Mouse (Mus musculus) layer of hippocampus, postnatal 36 days (tissue): ENCODE measurements around the gene Cd9. TPM values are rescaled to one million over a fixed set of nuclear protein-coding genes. Genes with fewer than 3 reads are reported as not detected.
A peak's percentile ranks its signal among the peaks of the same experiment; 100 is the strongest.

Experiments
- DNase-seq, 2 experiments: peaks; one replicate each; pipeline ENCODE4 v3.0.0; 2022
- total RNA-seq, 2 experiments: library from RNA; stranded (reverse); gene quantifications; 2 replicates each; pipeline ENCODE4 v1.2.3; 2021

Cd9 gene
- total RNA-seq, 2 experiments from 2014 or later, result 70.6 to 71.5 TPM

DNA sequence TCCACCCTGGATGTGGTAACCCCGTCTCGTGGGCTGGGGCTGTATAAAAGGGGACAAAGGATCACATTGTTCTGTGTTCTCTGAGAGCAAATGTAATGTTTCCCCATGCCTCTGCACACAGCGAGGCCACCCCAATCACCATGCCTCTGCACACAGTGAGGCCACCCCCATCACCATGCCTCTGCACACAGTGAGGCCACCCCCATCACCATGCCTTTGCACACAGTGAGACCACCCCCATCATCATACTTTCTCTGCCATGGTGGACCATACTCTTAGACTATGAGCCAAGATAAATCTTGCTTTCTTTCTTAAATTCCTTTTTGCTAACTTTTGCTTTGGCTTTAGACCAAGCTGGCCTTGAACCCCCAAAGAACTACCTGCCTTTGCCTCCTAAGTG is 61.3 kb downstream of the Cd9 start:
- DNase-seq, result no peak

GRCm38 (mm10) chr6:125432522-125432921 is 62.1 kb downstream of the Cd9 start:
- DNase-seq, result no peak

GRCm38 (mm10) chr6:125430982-125431381 is 63.6 kb downstream of the Cd9 start:
- no peak for DNase-seq

GRCm38 (mm10) chr6:125430358-125430958 is 64.1 kb downstream of the Cd9 start:
- DNase-seq, result no peak

DNA sequence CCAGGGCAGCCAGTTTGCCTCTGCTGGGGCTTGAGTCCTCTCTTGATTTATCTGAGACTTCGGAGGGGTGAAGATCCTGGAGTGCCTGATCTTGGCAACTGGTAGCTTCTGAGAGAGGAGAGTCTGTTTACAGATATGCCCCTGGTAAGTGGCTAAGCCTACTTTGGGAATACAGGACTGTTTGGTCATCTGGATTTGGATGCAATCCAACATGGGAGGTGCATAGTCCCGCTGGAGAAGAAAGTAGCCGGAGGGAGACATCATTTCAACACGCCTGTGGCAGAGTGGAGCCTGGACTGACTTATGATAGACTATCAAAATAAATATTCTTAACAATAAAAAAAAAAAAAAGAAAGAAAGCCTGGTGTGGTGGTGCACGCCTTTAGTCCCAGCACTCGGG is 64.8 kb downstream of the Cd9 start:
- DNase-seq, result no peak

DNA sequence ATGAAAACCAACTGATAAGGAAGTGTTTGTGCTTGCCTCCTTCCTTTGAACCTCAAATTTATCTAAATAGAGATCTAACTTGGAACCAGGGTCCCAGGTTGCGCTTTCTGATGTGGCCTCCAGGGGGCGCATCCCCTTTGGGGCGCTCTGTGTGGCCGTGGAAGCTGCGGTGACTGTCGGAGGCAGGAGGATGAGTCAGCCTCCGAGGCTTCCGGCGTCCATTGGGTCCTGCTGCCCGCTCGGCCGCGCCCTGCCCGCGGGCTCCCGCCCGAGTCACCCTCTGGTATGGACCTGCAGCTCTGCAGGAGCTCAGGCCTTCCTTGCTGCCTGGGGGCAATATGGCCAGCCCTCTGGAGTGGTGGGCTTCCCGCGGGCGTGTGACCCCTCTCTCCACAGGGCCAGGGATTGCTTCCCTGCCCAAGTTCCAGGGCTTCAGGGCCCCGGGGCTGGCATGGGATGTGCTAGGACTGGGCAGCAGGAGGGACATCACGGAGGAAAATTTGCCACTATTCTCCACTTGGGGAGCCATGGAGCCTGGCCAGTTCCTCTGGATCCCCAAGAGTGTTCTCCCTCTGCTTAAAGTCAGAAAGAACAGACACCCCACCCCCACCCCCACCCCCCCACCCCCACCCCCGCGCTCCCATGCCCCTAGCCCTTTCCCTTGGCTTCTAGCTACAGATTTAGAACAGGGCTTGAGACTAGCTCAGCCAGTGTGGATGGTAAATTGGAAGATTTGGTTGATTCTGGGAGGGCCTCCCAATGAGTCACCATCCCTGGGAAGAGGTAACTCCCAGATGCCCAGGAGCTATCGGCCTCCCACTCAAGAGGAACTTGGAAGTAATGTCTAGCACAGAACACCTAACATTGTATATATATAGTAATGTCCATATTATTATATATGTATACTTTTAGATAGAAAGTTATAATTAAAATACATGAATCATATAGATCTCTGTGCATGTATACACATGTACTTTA is 67.9 kb downstream of the Cd9 start:
- DNase-seq, result peak; percentile 69 to 77

- DNase-seq, result no peak
Observed at GRCm38 (mm10) chr6:125425205-125426090, 69.1 kb downstream of the Cd9 start.

GRCm38 (mm10) chr6:125424156-125424555 is 70.4 kb downstream of the Cd9 start:
- no peak for DNase-seq

DNA sequence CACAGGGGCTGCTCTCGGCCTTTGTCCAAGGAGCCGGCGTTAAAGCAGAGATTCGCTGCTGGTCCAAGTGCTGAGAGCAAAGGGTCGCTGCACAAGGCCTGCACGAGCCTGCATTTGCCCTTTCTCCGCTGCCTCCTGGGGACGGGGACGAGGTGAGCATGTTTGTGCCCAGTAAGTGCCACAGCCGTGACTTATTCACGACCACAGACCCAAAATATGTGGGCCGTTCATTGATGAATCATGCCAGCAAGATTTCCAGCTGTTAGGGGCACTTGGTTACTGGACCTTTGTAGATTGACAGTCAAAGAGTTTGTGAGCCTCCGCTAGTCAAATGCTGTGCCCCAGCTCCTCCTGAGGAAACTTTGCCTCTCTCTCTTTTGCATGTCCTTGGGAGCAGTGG is 71.1 kb downstream of the Cd9 start:
- no peak for DNase-seq

- no peak for DNase-seq
Observed at GRCm38 (mm10) chr6:125423099-125423498, 71.5 kb downstream of the Cd9 start.

- DNase-seq, result peak in 1 of 2 experiments; percentile 18
Observed at GRCm38 (mm10) chr6:125422051-125422822, 72.4 kb downstream of the Cd9 start.

DNA sequence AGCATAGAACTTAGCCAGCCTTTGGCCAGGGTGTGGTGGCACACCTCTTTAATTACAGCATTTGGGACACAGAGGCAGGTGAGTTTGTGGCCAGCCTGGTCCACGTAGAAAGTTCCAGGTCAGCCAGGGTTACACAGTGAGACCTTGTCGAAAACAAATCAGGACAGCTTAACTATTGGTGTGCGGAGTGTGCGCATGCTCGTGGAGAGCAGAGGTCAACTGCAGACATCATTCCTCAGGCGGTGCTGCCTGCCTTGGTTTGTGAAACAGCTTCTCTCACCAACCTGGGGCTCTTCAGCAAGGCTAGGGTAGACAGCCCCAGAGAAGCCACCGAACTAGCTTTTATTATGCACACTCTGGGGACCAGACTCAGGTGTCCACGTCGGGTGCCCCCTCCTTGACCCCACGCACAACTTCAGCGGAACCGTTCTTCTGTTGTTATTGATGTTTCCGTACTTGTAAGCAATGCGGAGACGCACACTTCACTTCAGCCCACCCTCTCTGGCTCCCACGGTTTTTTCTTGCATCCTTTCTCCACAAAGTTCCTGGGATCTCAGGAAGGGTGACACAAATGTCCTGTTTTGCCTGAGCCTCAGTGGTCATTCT is 74.0 kb downstream of the Cd9 start:
- DNase-seq, result no peak

- DNase-seq, result peak; percentile 70 to 81
Observed at GRCm38 (mm10) chr6:125418744-125419143, 75.8 kb downstream of the Cd9 start.

- DNase-seq, result peak in 1 of 2 experiments; percentile 0
Observed at GRCm38 (mm10) chr6:125413326-125413725, 81.3 kb downstream of the Cd9 start.

DNA sequence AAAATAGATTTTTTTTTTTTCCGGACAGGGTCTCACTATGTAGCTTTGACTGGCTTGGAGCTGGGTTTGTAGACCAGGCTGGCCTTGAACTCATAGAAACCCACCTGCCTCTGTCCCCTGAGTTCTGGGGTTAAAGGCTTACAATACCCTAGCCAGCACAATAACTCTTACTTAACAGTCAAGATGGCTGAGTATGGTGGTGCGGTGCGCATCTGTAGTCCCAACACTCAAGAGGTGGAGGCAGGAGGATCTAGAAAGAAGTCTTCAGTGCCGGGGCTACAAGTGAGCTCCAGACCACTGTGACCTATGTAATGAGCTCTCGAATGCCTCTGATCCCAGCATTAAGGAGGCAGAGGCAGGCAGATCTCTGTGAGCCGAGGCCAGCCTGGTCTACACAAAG is 82.9 kb downstream of the Cd9 start:
- no peak for DNase-seq

DNA sequence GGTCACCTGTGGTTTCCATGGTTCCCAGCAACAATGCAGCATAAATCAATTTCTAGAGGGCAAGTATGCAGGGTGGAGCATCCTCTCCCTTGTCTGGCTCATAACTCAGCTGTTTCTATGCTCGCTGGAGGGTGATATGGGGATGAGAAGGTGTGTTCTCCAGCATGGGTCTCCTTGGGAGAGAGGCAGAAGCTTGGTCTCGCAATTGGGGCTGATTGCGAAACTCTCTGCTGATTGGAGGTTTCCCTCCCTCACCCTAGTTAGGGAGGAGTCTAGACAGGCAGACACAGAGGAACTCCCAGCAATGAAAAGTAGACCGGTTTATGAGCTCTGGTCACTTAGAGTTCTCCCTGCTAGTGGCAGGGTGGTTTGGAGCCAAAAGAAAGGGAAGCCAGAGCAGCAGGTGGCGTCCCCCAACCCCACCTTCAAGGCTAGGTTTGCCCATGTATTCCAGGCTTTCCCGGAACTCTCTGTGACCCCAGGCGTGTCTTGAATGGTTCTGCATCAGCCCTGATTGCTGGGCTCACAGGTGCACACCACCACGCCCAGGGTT is 83.5 kb downstream of the Cd9 start:
- peak in 1 of 2 experiments; percentile 1 for DNase-seq

DNA sequence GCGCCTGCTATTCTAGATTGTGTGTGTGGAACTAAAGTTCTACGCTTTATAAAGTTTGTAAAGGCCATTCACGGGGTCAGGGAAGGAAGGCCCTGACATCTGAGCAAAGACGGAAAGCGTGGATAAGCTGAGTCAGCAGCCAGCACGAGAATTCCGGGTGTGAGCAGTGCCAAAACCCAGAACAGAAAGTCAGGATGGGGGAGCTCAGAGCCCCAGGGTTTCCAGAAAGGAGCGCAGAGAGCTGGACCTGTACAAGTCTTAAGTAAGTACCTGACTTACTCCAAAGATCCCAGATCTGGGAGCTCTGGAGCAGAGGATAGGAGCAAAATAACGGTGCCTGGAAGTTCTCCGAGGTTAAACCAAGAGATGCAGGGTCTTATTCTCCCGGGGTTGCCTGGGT is 84.0 kb downstream of the Cd9 start:
- DNase-seq, result no peak
